In the genomic region with DNA sequence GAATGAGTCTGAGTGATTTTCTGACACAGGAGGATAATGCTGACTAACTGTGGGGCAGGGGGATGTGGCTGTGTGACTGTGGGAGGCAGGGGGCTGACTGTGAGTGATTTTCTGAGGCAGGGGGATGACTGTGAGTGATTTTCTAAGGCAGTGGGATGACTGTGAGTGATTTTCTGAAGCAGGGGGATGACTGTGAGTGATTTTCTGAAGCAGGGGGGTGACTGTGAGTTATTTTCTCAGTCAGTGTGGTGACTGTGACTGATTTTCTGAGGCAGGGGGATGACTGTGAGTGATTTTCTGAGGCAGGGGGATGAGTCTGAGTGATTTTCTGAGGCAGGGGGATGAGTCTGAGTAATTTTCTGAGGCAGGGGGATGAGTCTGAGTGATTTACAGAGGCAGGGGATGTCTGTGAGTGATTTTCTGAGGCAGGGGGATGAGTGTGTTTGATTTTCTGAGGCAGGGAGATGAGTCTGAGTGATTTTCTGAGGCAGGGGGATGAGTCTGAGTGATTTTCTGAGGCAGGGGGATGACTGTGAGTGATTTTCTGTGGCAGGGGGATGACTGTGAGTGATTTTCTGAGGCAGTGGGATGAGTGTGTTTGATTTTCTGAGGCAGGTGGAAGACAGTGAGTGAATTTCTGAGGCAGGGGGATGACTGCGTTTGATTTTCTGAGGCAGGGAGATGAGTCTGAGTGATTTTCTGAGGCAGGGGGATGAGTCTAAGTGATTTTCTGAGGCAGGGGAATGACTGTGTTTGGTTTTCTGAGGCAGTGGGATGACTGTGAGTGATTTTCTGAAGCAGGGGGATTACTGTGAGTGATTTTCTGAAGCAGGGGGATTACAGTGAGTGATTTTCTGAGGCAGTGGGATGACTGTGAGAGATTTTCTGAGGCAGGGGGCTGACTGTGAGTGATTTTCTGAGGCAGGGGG, we compare ENCODE assay signal across 8 mouse cellular contexts. TPM values are rescaled to one million over a fixed set of nuclear protein-coding genes. Genes with fewer than 3 reads are reported as not detected.
DNase-seq lines count a peak whose midpoint lies in the region; ATAC-seq and TF ChIP-seq lines count a peak whose summit lies in the region.
"Not testable (repeated sequence)": the region's sequence is repeated elsewhere in the genome, so short reads cannot be mapped to it uniquely, and the experiment has no call there.

No protein-coding gene starts in this region.

- TF ChIP-seq EP300 in CH12.LX (IDR thresholded peaks at IDR 0.05; ENCODE audit: low read length); stomach, postnatal 0 days (optimal IDR thresholded peaks at IDR 0.05): not testable (repeated sequence)

- not testable (repeated sequence) for DNase-seq in CH12.LX (ENCODE audit: extremely low read depth); kidney, postnatal 0 days (ENCODE audit: low spot score)
- DNase-seq in cerebellum, postnatal 4 days (ENCODE audit: low spot score in 2 of 2) = peak; percentile 43 to 54
- DNase-seq in heart, postnatal 4 days = peak; percentile 20
- DNase-seq in neural tube, embryonic 11.5 days (ENCODE audit: low spot score) = peak; percentile 22
- peak; percentile 45 for DNase-seq in stomach, postnatal 0 days (ENCODE audit: low spot score)

- H3K4me1 ChIP-seq in CH12.LX (ENCODE audit: control insufficient read depth in 1 of 2, insufficient read depth in 2 of 2); forebrain, embryonic 15.5 days; kidney, postnatal 0 days (replicated peaks; ENCODE audit: insufficient read depth, low read length); lung, embryonic 15.5 days; neural tube, embryonic 11.5 days (ENCODE audit: control insufficient read depth, insufficient read depth, low read length); stomach, postnatal 0 days (replicated peaks; ENCODE audit: control insufficient read depth, insufficient read depth): not testable (repeated sequence)

- not testable (repeated sequence) for H3K27ac ChIP-seq in CH12.LX (ENCODE audit: insufficient read depth, low read depth); forebrain, embryonic 15.5 days (replicated peaks); kidney, postnatal 0 days; lung, embryonic 15.5 days; neural tube, embryonic 11.5 days (ENCODE audit: low read depth, low read length); stomach, postnatal 0 days (replicated peaks)

- H3K4me3 ChIP-seq in CH12.LX (replicated peaks in 1 of 3; ENCODE audit: low read depth in 2 of 3, low read length in 2 of 3, poor library complexity in 1 of 3); forebrain, embryonic 15.5 days; kidney, postnatal 0 days (replicated peaks; ENCODE audit: low read depth, low read length); lung, embryonic 15.5 days; neural tube, embryonic 11.5 days (ENCODE audit: low read depth, low read length): not testable (repeated sequence)
- H3K4me3 ChIP-seq in stomach, postnatal 0 days (ENCODE audit: low read depth, low read length) = 0 out of 2 replicates have a peak overlapping the region, but pooled peaks have one; percentile 0

- not testable (repeated sequence) for TF ChIP-seq CTCF in CH12.LX (conservative IDR thresholded peaks at IDR 0.05 in 1 of 2, IDR thresholded peaks at IDR 0.05 in 1 of 2; ENCODE audit: low read depth in 2 of 2, low read length in 2 of 2); kidney, postnatal 0 days (IDR thresholded peaks at IDR 0.05; ENCODE audit: low read depth); stomach, postnatal 0 days (IDR thresholded peaks at IDR 0.05; ENCODE audit: low read depth)

- not testable (repeated sequence) for H3K36me3 ChIP-seq in CH12.LX (replicated peaks in 1 of 2; ENCODE audit: control insufficient read depth in 1 of 2, insufficient read depth in 1 of 2, low read length in 1 of 2); forebrain, embryonic 15.5 days; kidney, postnatal 0 days (ENCODE audit: insufficient read depth, low read length); lung, embryonic 15.5 days; neural tube, embryonic 11.5 days (ENCODE audit: control insufficient read depth, insufficient read depth, low read length); stomach, postnatal 0 days (ENCODE audit: control insufficient read depth, insufficient read depth, low read length)

- not testable (repeated sequence) for H3K9me3 ChIP-seq in CH12.LX (replicated peaks; ENCODE audit: low read length); forebrain, embryonic 15.5 days; kidney, postnatal 0 days (replicated peaks; ENCODE audit: low read length); neural tube, embryonic 11.5 days (ENCODE audit: control insufficient read depth, low read length)
- peaks cover 11% of the 10 kb centered on the region for H3K9me3 ChIP-seq in lung, embryonic 15.5 days
- H3K9me3 ChIP-seq in stomach, postnatal 0 days (ENCODE audit: control insufficient read depth, low read length) = peaks cover 15% of the 10 kb centered on the region

- not testable (repeated sequence) for H3K9ac ChIP-seq in CH12.LX (ENCODE audit: insufficient read depth, low read depth); forebrain, embryonic 15.5 days (replicated peaks); kidney, postnatal 0 days (ENCODE audit: low read depth, low read length); lung, embryonic 15.5 days; neural tube, embryonic 11.5 days (ENCODE audit: low read length); stomach, postnatal 0 days (ENCODE audit: low read length)

- not testable (repeated sequence) for H3K79me2 ChIP-seq in CH12.LX (replicated peaks; ENCODE audit: control insufficient read depth, extremely low read depth, insufficient read depth, poor library complexity, severe bottlenecking)

- ATAC-seq in forebrain, embryonic 15.5 days (replicated peaks) = peak; percentile 78
- ATAC-seq in kidney, postnatal 0 days (replicated peaks; ENCODE audit: low FRiP score, low read depth) = peak; percentile 83
- peak; percentile 89 for ATAC-seq in lung, embryonic 15.5 days (ENCODE audit: borderline replicate concordance, extremely low read depth, low FRiP score, low TSS enrichment)
- ATAC-seq in neural tube, embryonic 11.5 days (ENCODE audit: insufficient read depth, low FRiP score, low TSS enrichment) = peak; percentile 71; the same call in 1 of the 2 replicates
- ATAC-seq in stomach, postnatal 0 days (ENCODE audit: low FRiP score, low TSS enrichment) = peak; percentile 80; the same call in 1 of the 2 replicates

- in situ Hi-C loops in CH12.LX (cut with MboI; ENCODE audit: low pct_ligation_motif_present, low pct_unique_long_range_greater_than_20kb, low sequenced_read_pairs) = not testable (repeated sequence)

- H3K4me2 ChIP-seq in CH12.LX (ENCODE audit: insufficient read depth, low read depth, poor library complexity, severe bottlenecking); forebrain, embryonic 15.5 days (replicated peaks); kidney, postnatal 0 days (ENCODE audit: low read length); lung, embryonic 15.5 days; neural tube, embryonic 11.5 days (ENCODE audit: low read depth); stomach, postnatal 0 days (replicated peaks; ENCODE audit: low read depth): not testable (repeated sequence)

- dilution Hi-C loops in CH12.LX (cut with MboI; ENCODE audit: extremely low pct_ligation_motif_present, extremely low pct_unique_long_range_greater_than_20kb, low sequenced_read_pairs) = not testable (repeated sequence)

- not testable (repeated sequence) for H3K27me3 ChIP-seq in CH12.LX (replicated peaks); forebrain, embryonic 15.5 days; kidney, postnatal 0 days (ENCODE audit: insufficient read depth, low read length); lung, embryonic 15.5 days; neural tube, embryonic 11.5 days (ENCODE audit: control insufficient read depth, insufficient read depth, low read length); stomach, postnatal 0 days (ENCODE audit: control insufficient read depth, insufficient read depth, low read length)

- not testable (repeated sequence) for TF ChIP-seq RAD21 in CH12.LX (IDR thresholded peaks at IDR 0.05; ENCODE audit: low read depth, low read length)

- 17% methylated on average over 1 of the region's 1 CpGs for WGBS in forebrain, embryonic 15.5 days
- 15% methylated on average over 1 of the region's 1 CpGs for WGBS in kidney, postnatal 0 days
- 14% methylated on average over 1 of the region's 1 CpGs for WGBS in lung, embryonic 15.5 days
- WGBS in neural tube, embryonic 11.5 days = 14% methylated on average over 1 of the region's 1 CpGs
- 18% methylated on average over 1 of the region's 1 CpGs for WGBS in stomach, postnatal 0 days

- not testable (repeated sequence) for TF ChIP-seq POLR2A in CH12.LX (IDR thresholded peaks at IDR 0.05; ENCODE audit: low read depth, low read length)

TF ChIP-seq in CH12.LX, 34 proteins besides CTCF, POLR2A, EP300 and RAD21 (continues in another document):
- TF ChIP-seq PAX5 (IDR thresholded peaks at IDR 0.05; ENCODE audit: low read length) (0 out of 2 replicates have a peak, but pooled peaks have one; percentile 37), MXI1 (IDR thresholded peaks at IDR 0.05; ENCODE audit: low read depth, low read length) (peak; percentile 56; the same call in 1 of the 2 replicates)

RNA-seq across cellular contexts. Expression of a gene that starts 56.0 kb away (rescaled TPM):
- 5.4 and 6.1 TPM in 2 replicates for total RNA-seq in CH12.LX (2012; rRNA removed)
- total RNA-seq in CH12.LX (2014; rRNA removed) = 10.1 and 13.5 TPM in 2 replicates
- 3.7 and 4.6 TPM in 2 replicates for polyA plus RNA-seq in CH12.LX (2012; ENCODE audit: insufficient read length, low read depth)
- 9.0 and 10.9 TPM in 2 replicates for polyA plus RNA-seq in forebrain, embryonic 15.5 days (2015; fragmentation: Nextera tagmentation; extraction: Ambion mirVana)
- 10 to 100 TPM; 10.8 to 11.7 TPM for total RNA-seq in heart, postnatal 4 days (2021)
- polyA plus RNA-seq in kidney, postnatal 0 days (2015; fragmentation: Nextera tagmentation; extraction: Ambion mirVana) = 14.6 and 16.7 TPM in 2 replicates
- polyA plus RNA-seq in lung, embryonic 15.5 days (2015; fragmentation: Nextera tagmentation; extraction: Ambion mirVana) = 9.5 and 12.1 TPM in 2 replicates
- 3.5 and 4.9 TPM in 2 replicates for polyA plus RNA-seq in neural tube, embryonic 11.5 days (2014; fragmentation: Nextera tagmentation; extraction: Ambion mirVana)
- 12.5 and 12.9 TPM in 2 replicates for polyA plus RNA-seq in stomach, postnatal 0 days (2015; fragmentation: Nextera tagmentation; extraction: Ambion mirVana)
